ENCODE assay signal across 9 mouse cellular contexts in genomic region chr11:115824813-115825212, GRCm38 (mm10). TPM values are rescaled to one million over a fixed set of nuclear protein-coding genes. Genes with fewer than 3 reads are reported as not detected.
DNase-seq lines count a peak whose midpoint lies in the region; ATAC-seq and TF ChIP-seq lines count a peak whose summit lies in the region.
"Had no signal": no experiment of that assay in that cellular context is flagged by ENCODE, and none has a peak within 500 bp of the region (broad histone marks: within the 10 kb centered on the region; RNA-seq: fewer than 3 reads in every experiment).

No protein-coding gene starts in this region.

- H3K27me3 ChIP-seq in heart, embryonic 10.5 days (ENCODE audit: insufficient read depth, poor library complexity, severe bottlenecking): peaks cover 3% of the 10 kb centered on the region; the same call in 1 of the 2 replicates
- no peaks in the 10 kb centered on the region for H3K27me3 ChIP-seq in thymus, adult 2 months (ENCODE audit: control insufficient read depth, insufficient read depth, low read length)
- peaks cover 14% of the 10 kb centered on the region for H3K27me3 ChIP-seq in liver, embryonic 12.5 days (replicated peaks)

- H3K4me1 ChIP-seq in heart, embryonic 10.5 days: peaks cover 64% of the 10 kb centered on the region
- peaks cover 10% of the 10 kb centered on the region for H3K4me1 ChIP-seq in thymus, adult 2 months (replicated peaks; ENCODE audit: control insufficient read depth, insufficient read depth, low read length)
- peaks cover 53% of the 10 kb centered on the region for H3K4me1 ChIP-seq in liver, embryonic 12.5 days

- no peak for ATAC-seq in liver, embryonic 12.5 days

- TF ChIP-seq CTCF in thymus, adult 2 months (IDR thresholded peaks at IDR 0.05; ENCODE audit: borderline replicate concordance, control insufficient read depth, extremely low read depth, insufficient read depth, low read length, poor library complexity): no peak

- H3K36me3 ChIP-seq in heart, embryonic 10.5 days: peaks cover 31% of the 10 kb centered on the region
- H3K36me3 ChIP-seq in thymus, adult 2 months (ENCODE audit: control insufficient read depth, insufficient read depth, low read length): no peaks in the 10 kb centered on the region
- H3K36me3 ChIP-seq in liver, embryonic 12.5 days: peaks cover 31% of the 10 kb centered on the region

- H3K9ac ChIP-seq in liver, embryonic 12.5 days: peak overlapping the region; percentile 88

- peak overlapping the region; percentile 90 for H3K27ac ChIP-seq in heart, embryonic 10.5 days
- H3K27ac ChIP-seq in thymus, adult 2 months (ENCODE audit: control insufficient read depth, insufficient read depth, low read length): no peak overlapping the region
- no peak overlapping the region for H3K27ac ChIP-seq in liver, embryonic 12.5 days

- H3K4me2 ChIP-seq in liver, embryonic 12.5 days: peak overlapping the region; percentile 99

- TF ChIP-seq POLR2A in thymus, adult 2 months (IDR thresholded peaks at IDR 0.05; ENCODE audit: control insufficient read depth, extremely low read depth, insufficient read depth, low read length, poor library complexity): no peak

- peak overlapping the region; percentile 87 for H3K4me3 ChIP-seq in heart, embryonic 10.5 days
- peak overlapping the region; percentile 74 for H3K4me3 ChIP-seq in thymus, adult 2 months (ENCODE audit: control insufficient read depth, insufficient read depth, low read length)
- H3K4me3 ChIP-seq in liver, embryonic 12.5 days: peak overlapping the region; percentile 81

- no peaks in the 10 kb centered on the region for H3K9me3 ChIP-seq in heart, embryonic 10.5 days
- H3K9me3 ChIP-seq in liver, embryonic 12.5 days (replicated peaks): no peaks in the 10 kb centered on the region

- WGBS in heart, embryonic 10.5 days: 9% methylated on average over 11 of the region's 11 CpGs
- 29% methylated on average over 11 of the region's 11 CpGs for WGBS in thymus, adult 2 months
- 22% methylated on average over 11 of the region's 11 CpGs for WGBS in liver, embryonic 12.5 days (ENCODE audit: insufficient replicate concordance)

- intact Hi-C loops in heart, postnatal 36 days (cut with DNase I): loop anchor here (2.0 kb wide), 1 partner anchor 34 kb away; the partner anchor contains the start of gene Myo15b

- DNase-seq in heart, embryonic 10.5 days (ENCODE audit: low spot score): no peak
- no peak for DNase-seq in heart, postnatal 36 days
- no peak for DNase-seq in thymus, adult 2 months
- no peak for DNase-seq in thymus, adult 18-20 months
- peak; percentile 57 for DNase-seq in yolk sac, embryonic 10.5 days (ENCODE audit: low spot score)
- DNase-seq in embryo, embryonic 10.5 days (ENCODE audit: low spot score): no peak
- no peak for DNase-seq in right cerebral cortex, postnatal 36 days (ENCODE audit: low spot score in 2 of 2)

RNA-seq across cellular contexts. Expression of gene Llgl2, which starts 1.0 kb away (rescaled TPM):
- polyA plus RNA-seq in heart, embryonic 10.5 days (2016; fragmentation: Nextera tagmentation; extraction: Ambion mirVana): 35.0 and 40.8 TPM in 2 replicates
- total RNA-seq in heart, postnatal 36 days (2021): 10 to 100 TPM; 18.7 to 21.2 TPM
- polyA plus RNA-seq in thymus, adult 2 months (2012; rRNA removed): 54.5 and 68.6 TPM in 2 replicates
- 13.4 and 14.3 TPM in 2 replicates for polyA plus RNA-seq in liver, embryonic 12.5 days (2016; fragmentation: Nextera tagmentation; extraction: Ambion mirVana)

RNA-seq across cellular contexts. Expression of gene Tsen54, which starts 10.3 kb away (rescaled TPM):
- polyA plus RNA-seq in heart, embryonic 10.5 days (2016; fragmentation: Nextera tagmentation; extraction: Ambion mirVana): 39.1 and 41.7 TPM in 2 replicates
- 1 to 10 TPM; 8.7 to 9.7 TPM for total RNA-seq in heart, postnatal 36 days (2021)
- polyA plus RNA-seq in thymus, adult 2 months (2012; rRNA removed): 31.6 and 34.3 TPM in 2 replicates
- polyA plus RNA-seq in liver, embryonic 12.5 days (2016; fragmentation: Nextera tagmentation; extraction: Ambion mirVana): 23.5 and 25.6 TPM in 2 replicates

RNA-seq across cellular contexts. Expression of gene Caskin2, which starts 11.4 kb away (rescaled TPM):
- 18.7 and 21.4 TPM in 2 replicates for polyA plus RNA-seq in heart, embryonic 10.5 days (2016; fragmentation: Nextera tagmentation; extraction: Ambion mirVana)
- total RNA-seq in heart, postnatal 36 days (2021): 10 to 100 TPM; 48.6 to 50.6 TPM
- 13.7 and 15.4 TPM in 2 replicates for polyA plus RNA-seq in thymus, adult 2 months (2012; rRNA removed)
- 8.3 and 9.2 TPM in 2 replicates for polyA plus RNA-seq in liver, embryonic 12.5 days (2016; fragmentation: Nextera tagmentation; extraction: Ambion mirVana)

RNA-seq across cellular contexts. Expression of gene Myo15b, which starts 33.4 kb away (rescaled TPM):
- 0.23 and 0.31 TPM in 2 replicates for polyA plus RNA-seq in heart, embryonic 10.5 days (2016; fragmentation: Nextera tagmentation; extraction: Ambion mirVana)
- total RNA-seq in heart, postnatal 36 days (2021): under 1 TPM in 1 of 2 experiments, not detected in 1; 0.14 TPM
- 5.4 and 6.1 TPM in 2 replicates for polyA plus RNA-seq in thymus, adult 2 months (2012; rRNA removed)
- polyA plus RNA-seq in liver, embryonic 12.5 days (2016; fragmentation: Nextera tagmentation; extraction: Ambion mirVana): 0.38 and 0.83 TPM in 2 replicates
- polyA plus RNA-seq: C2C12 had no signal

RNA-seq across cellular contexts. Expression of gene Tmem94, which starts 59.6 kb away (rescaled TPM):
- polyA plus RNA-seq in heart, embryonic 10.5 days (2016; fragmentation: Nextera tagmentation; extraction: Ambion mirVana): 35.0 and 56.8 TPM in 2 replicates
- total RNA-seq in heart, postnatal 36 days (2021): 100 to 1,000 TPM in 1 of 2 experiments, 10 to 100 TPM in 1; 92.3 to 101 TPM
- 84.7 and 91.9 TPM in 2 replicates for polyA plus RNA-seq in thymus, adult 2 months (2012; rRNA removed)
- 16.9 and 17.0 TPM in 2 replicates for polyA plus RNA-seq in liver, embryonic 12.5 days (2016; fragmentation: Nextera tagmentation; extraction: Ambion mirVana)
